Mouse (Mus musculus): ENCODE data around the gene Rpl26. TPM values are rescaled to one million over a fixed set of nuclear protein-coding genes. Genes with fewer than 3 reads are reported as not detected.
"Not testable (repeated sequence)": the region's sequence is repeated elsewhere in the genome, so short reads cannot be mapped to it uniquely, and the experiment has no call there.

Rpl26 gene
- polyA plus RNA-seq, 1 experiment from 2014 or later = 852 TPM

DNA sequence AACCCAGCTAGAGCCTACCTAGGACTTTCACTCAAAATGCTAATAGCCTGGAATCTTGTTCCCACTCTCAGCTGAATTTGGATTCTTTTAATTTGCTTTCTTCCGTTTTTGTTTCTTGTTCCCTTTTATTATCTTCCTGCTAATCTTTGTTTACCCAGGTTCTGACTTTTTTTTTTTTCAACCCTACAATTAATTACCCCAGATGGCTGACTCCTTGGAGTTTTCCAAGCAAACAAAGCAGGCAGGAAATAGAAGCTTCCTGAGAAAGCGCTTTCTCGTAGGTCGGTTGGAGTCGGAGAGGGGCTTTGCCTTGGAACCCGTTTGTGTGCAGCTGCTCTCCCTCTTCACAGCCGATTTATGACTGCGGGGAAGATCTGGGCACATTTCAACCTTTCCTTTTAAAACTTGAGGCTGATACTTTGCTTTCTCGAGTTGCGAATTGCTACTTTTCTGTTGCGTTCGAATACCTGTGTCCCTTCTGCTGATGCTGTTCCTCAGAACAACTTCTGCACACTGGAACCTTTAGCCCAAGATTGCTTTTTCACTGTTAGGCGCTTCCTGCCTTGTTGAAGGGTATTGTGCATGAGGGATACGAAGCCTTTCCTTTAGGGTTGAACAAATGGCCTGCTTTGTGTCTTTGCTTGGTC, 10.3 kb downstream of the Rpl26 start:
- no peaks in the 10 kb centered on the region for H3K36me3 ChIP-seq (ENCODE audit: control insufficient read depth, insufficient read depth, low read length)
- no peaks in the 10 kb centered on the region for H3K4me1 ChIP-seq (replicated peaks; ENCODE audit: control insufficient read depth, insufficient read depth, low read length)
- H3K4me2 ChIP-seq (ENCODE audit: low read depth, low read length, severe bottlenecking) = no peak overlapping the region
- 73% methylated on average over 14 of the region's 14 CpGs for WGBS
- DNase-seq (ENCODE audit: low spot score) (no peak), ATAC-seq (replicated peaks; ENCODE audit: low FRiP score) (no peak)
- H3K27me3 ChIP-seq (ENCODE audit: control insufficient read depth, insufficient read depth, low read length) = no peaks in the 10 kb centered on the region
- H3K4me3 ChIP-seq (ENCODE audit: low read depth, low read length) = no peak overlapping the region
- H3K9me3 ChIP-seq (ENCODE audit: control insufficient read depth, low read length) = no peaks in the 10 kb centered on the region
- H3K27ac ChIP-seq (ENCODE audit: low read depth, low read length) = no peak overlapping the region
- H3K9ac ChIP-seq (ENCODE audit: low read length) = no peak overlapping the region

DNA sequence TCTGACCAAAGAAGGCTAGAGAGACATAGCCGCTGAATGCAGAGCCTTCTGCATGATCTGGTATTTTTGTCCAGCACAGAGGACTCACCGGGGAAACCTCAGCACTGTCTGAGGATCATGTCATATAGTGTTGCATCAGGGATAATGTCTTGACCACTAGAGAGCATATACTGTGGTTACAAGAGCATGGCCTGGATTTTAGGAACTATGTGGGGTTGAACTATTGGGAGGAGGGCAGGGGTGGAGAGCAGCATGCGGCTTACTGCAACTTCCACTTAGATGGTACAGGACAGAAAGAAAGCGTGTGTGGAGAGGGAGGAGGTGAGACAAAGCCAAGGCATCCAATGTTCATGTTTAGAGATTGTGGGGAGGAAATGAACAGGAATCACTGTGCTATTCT, 13.2 kb downstream of the Rpl26 start:
- no peak for DNase-seq (ENCODE audit: low spot score)
- WGBS = 95% methylated on average over 4 of the region's 4 CpGs

DNA sequence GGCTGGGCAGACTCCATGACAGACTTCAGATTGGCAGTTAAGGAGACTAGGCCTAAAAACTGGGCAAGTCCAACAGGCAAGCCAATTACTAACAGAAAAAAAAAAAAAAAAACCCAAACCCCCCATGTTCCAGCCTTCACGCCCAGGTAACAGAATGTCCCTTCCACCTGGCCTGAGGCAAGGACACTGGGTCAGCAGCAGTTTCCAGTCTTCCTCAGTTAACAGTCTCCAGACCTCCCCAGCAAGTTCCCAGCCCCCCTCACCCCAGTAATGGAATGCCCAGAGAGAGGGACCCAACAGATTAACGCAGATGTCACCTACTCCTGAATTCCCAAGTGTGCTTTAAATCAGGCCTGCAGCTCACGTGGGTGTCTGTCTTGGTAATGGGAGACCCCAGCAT, 21.8 kb downstream of the Rpl26 start:
- Histone ChIP-seq H3K9ac (ENCODE audit: low read length) (no peak overlapping the region), H3K4me2 (ENCODE audit: low read depth, low read length, severe bottlenecking) (no peak overlapping the region)
- ATAC-seq (replicated peaks; ENCODE audit: low FRiP score) = no peak

More for the DNA sequence above, 13.2 kb downstream of the Rpl26 start:
- Histone ChIP-seq H3K4me3 (ENCODE audit: low read depth, low read length) (no peak overlapping the region), H3K4me1 (replicated peaks; ENCODE audit: control insufficient read depth, insufficient read depth, low read length) (no peaks in the 10 kb centered on the region), H3K27ac (ENCODE audit: low read depth, low read length) (no peak overlapping the region), H3K9me3 (ENCODE audit: control insufficient read depth, low read length) (no peaks in the 10 kb centered on the region), H3K9ac (ENCODE audit: low read length) (no peak overlapping the region), H3K27me3 (ENCODE audit: control insufficient read depth, insufficient read depth, low read length) (no peaks in the 10 kb centered on the region), H3K4me2 (ENCODE audit: low read depth, low read length, severe bottlenecking) (no peak overlapping the region), H3K36me3 (ENCODE audit: control insufficient read depth, insufficient read depth, low read length) (no peaks in the 10 kb centered on the region)
- ATAC-seq (replicated peaks; ENCODE audit: low FRiP score) = no peak

DNA sequence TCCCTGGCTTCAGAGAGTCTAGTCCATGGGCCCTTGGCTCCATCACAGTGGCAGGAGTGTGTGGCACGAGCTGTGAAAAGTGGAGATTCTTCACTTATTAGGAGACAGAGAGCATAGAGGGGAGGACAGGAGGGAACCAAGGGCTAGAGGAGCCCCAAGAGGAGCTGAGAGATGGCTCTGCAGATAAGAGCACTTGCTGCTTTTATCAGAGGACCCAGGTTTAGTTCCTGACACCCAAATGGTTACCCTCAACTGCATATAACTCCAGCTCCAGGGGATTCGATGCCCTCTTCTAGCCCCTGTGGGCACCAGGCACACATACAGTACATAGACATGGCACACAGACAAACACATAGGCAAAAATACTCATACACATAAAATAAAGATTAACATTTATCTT, 23.4 kb downstream of the Rpl26 start:
- H3K9me3 ChIP-seq (ENCODE audit: control insufficient read depth, low read length) = no peaks in the 10 kb centered on the region
- no peak overlapping the region for H3K4me2 ChIP-seq (ENCODE audit: low read depth, low read length, severe bottlenecking)
- H3K4me1 ChIP-seq (replicated peaks; ENCODE audit: control insufficient read depth, insufficient read depth, low read length) = no peaks in the 10 kb centered on the region
- no peak overlapping the region for H3K9ac ChIP-seq (ENCODE audit: low read length)
- 80% methylated on average over 2 of the region's 2 CpGs for WGBS
- H3K36me3 ChIP-seq (ENCODE audit: control insufficient read depth, insufficient read depth, low read length) = no peaks in the 10 kb centered on the region
- no peak overlapping the region for H3K27ac ChIP-seq (ENCODE audit: low read depth, low read length)
- H3K27me3 ChIP-seq (ENCODE audit: control insufficient read depth, insufficient read depth, low read length) = no peaks in the 10 kb centered on the region
- ATAC-seq (replicated peaks; ENCODE audit: low FRiP score) (no peak), DNase-seq (ENCODE audit: low spot score) (no peak)
- H3K4me3 ChIP-seq (ENCODE audit: low read depth, low read length) = no peak overlapping the region

More for the DNA sequence above, 21.8 kb downstream of the Rpl26 start:
- WGBS = 69% methylated on average over 3 of the region's 3 CpGs
- Histone ChIP-seq H3K4me3 (ENCODE audit: low read depth, low read length) (no peak overlapping the region), H3K4me1 (replicated peaks; ENCODE audit: control insufficient read depth, insufficient read depth, low read length) (no peaks in the 10 kb centered on the region), H3K27me3 (ENCODE audit: control insufficient read depth, insufficient read depth, low read length) (no peaks in the 10 kb centered on the region), H3K9me3 (ENCODE audit: control insufficient read depth, low read length) (no peaks in the 10 kb centered on the region), H3K27ac (ENCODE audit: low read depth, low read length) (no peak overlapping the region), H3K36me3 (ENCODE audit: control insufficient read depth, insufficient read depth, low read length) (no peaks in the 10 kb centered on the region)
- DNase-seq (ENCODE audit: low spot score) = no peak

DNA sequence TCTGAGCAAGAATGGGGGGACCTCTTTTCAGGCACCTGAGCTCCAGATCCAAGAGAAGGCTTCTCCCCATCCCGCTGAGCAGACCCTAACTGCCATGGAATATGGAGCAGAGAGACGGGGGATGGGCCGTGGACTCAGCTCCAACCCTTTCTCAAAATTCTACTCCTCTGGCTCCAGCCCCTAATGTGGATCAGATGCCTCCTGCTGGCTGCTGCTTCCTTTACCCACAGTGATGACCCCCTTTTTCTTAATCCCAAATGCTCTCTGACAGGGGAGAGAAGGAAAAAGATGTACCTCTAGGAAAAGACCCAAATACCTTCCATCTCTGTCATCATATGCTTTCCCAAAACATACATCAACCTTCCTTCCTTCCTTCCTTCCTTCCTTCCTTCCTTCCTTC, 25.6 kb downstream of the Rpl26 start, which contains the start of gene Odf4:
TSS of gene Odf4 (minus strand) at position 101 of the 400 bp plus-strand sequence.
- Histone ChIP-seq H3K4me3 (ENCODE audit: low read depth, low read length) (no peak within 1 kb of the TSS), H3K36me3 (ENCODE audit: control insufficient read depth, insufficient read depth, low read length) (no peaks in the 10 kb centered on the region), H3K4me2 (ENCODE audit: low read depth, low read length, severe bottlenecking) (no peak within 1 kb of the TSS), H3K27me3 (ENCODE audit: control insufficient read depth, insufficient read depth, low read length) (no peaks in the 10 kb centered on the region), H3K9ac (ENCODE audit: low read length) (no peak within 1 kb of the TSS), H3K4me1 (replicated peaks; ENCODE audit: control insufficient read depth, insufficient read depth, low read length) (no peaks in the 10 kb centered on the region), H3K27ac (ENCODE audit: low read depth, low read length) (no peak within 1 kb of the TSS), H3K9me3 (ENCODE audit: control insufficient read depth, low read length) (no peaks in the 10 kb centered on the region)
- no peak for DNase-seq (ENCODE audit: low spot score)
- 74% methylated on average over 3 of the region's 3 CpGs for WGBS
- ATAC-seq (replicated peaks; ENCODE audit: low FRiP score) = no peak

DNA sequence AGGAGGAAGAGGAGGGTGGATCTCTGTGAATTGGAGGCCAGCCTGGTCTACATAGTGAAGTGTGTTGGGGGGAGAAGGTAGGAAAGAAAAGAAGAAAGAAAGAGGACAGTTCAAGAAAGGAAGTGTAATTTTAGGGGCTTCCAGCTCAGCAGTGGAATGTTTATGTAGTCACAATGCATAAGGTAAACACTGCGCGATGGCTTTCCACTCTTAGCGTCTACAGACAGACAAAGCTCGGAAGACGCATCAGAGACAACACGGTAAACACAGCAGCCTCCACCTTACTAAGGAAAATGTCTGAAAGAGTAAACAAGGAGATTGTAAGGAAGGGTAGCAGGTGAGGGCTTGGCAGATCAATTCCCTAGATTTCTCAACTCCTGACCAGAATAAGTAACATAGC, 28.6 kb downstream of the Rpl26 start:
- DNase-seq (ENCODE audit: low spot score) = no peak
- no peaks in the 10 kb centered on the region for H3K27me3 ChIP-seq (ENCODE audit: control insufficient read depth, insufficient read depth, low read length)
- H3K9ac ChIP-seq (ENCODE audit: low read length) = no peak overlapping the region
- ATAC-seq (replicated peaks; ENCODE audit: low FRiP score) = no peak
- H3K4me2 ChIP-seq (ENCODE audit: low read depth, low read length, severe bottlenecking) = no peak overlapping the region
- no peaks in the 10 kb centered on the region for H3K36me3 ChIP-seq (ENCODE audit: control insufficient read depth, insufficient read depth, low read length)
- no peaks in the 10 kb centered on the region for H3K9me3 ChIP-seq (ENCODE audit: control insufficient read depth, low read length)
- H3K4me3 ChIP-seq (ENCODE audit: low read depth, low read length) = no peak overlapping the region
- no peak overlapping the region for H3K27ac ChIP-seq (ENCODE audit: low read depth, low read length)
- 87% methylated on average over 6 of the region's 6 CpGs for WGBS
- no peaks in the 10 kb centered on the region for H3K4me1 ChIP-seq (replicated peaks; ENCODE audit: control insufficient read depth, insufficient read depth, low read length)

DNA sequence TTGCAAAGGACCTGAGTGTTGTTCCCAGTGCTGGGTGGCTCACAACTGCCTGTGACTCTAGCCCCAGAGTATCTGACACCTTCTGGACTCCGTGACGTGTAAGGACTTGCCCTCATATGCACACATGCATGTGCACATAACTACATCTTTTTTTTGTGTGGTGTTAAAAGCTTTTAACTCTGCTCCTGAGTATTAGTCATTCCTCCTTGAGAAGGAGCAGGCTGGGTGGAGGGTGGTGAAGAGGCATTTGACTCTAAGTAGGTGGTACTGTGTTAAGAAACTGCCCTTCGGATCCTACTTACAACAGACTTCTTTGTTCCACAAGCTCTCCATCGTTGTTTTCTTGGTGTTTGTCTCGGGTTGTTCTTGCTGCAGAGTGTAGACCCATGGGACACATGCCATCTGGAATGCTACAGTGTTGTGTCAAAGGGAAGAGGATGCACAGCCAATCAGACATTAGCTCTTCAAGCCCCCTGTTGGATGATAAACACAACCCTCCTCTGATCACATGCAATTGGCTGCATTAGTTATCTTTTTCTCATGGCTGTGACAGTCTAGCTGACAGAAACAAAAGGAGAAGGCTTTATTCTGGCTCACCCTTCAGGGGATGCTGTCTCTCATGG, 32.6 kb downstream of the Rpl26 start:
- no peaks in the 10 kb centered on the region for H3K36me3 ChIP-seq (ENCODE audit: control insufficient read depth, insufficient read depth, low read length)
- no peak for DNase-seq (ENCODE audit: low spot score)
- no peak overlapping the region for H3K9ac ChIP-seq (ENCODE audit: low read length)
- no peaks in the 10 kb centered on the region for H3K27me3 ChIP-seq (ENCODE audit: control insufficient read depth, insufficient read depth, low read length)
- no peak for ATAC-seq (replicated peaks; ENCODE audit: low FRiP score)
- H3K27ac ChIP-seq (ENCODE audit: low read depth, low read length) = no peak overlapping the region
- 74% methylated on average over 5 of the region's 5 CpGs for WGBS
- no peaks in the 10 kb centered on the region for H3K4me1 ChIP-seq (replicated peaks; ENCODE audit: control insufficient read depth, insufficient read depth, low read length)
- no peak overlapping the region for H3K4me3 ChIP-seq (ENCODE audit: low read depth, low read length)
- no peaks in the 10 kb centered on the region for H3K9me3 ChIP-seq (ENCODE audit: control insufficient read depth, low read length)
- no peak overlapping the region for H3K4me2 ChIP-seq (ENCODE audit: low read depth, low read length, severe bottlenecking)

DNA sequence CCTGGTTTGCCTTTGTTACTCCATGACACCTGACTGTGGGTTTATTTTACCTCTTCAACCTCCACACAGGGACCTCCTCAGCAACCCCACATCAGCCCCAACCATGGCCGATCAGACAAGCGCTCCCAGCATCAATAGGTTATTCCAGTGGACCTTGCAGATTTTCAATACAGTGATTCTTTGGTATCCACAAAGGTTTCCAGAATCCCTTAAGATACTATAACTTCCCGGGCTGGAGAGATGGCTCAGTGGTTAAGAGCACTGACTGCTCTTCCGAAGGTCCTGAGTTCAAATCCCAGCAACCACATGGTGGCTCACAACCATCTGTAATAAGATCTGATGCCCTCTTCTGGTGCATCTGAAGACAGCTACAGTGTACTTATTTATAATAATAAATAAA, 35.6 kb downstream of the Rpl26 start:
- not testable (repeated sequence) for H3K27me3 ChIP-seq (ENCODE audit: control insufficient read depth, insufficient read depth, low read length); H3K4me1 ChIP-seq (replicated peaks; ENCODE audit: control insufficient read depth, insufficient read depth, low read length); H3K36me3 ChIP-seq (ENCODE audit: control insufficient read depth, insufficient read depth, low read length); H3K4me3 ChIP-seq (ENCODE audit: low read depth, low read length); H3K4me2 ChIP-seq (ENCODE audit: low read depth, low read length, severe bottlenecking); DNase-seq (ENCODE audit: low spot score); H3K9me3 ChIP-seq (ENCODE audit: control insufficient read depth, low read length); ATAC-seq (replicated peaks; ENCODE audit: low FRiP score); H3K9ac ChIP-seq (ENCODE audit: low read length); H3K27ac ChIP-seq (ENCODE audit: low read depth, low read length)
- WGBS = 90% methylated on average over 4 of the region's 4 CpGs
